Mouse (Mus musculus) lung, embryonic 14.5 days (tissue): ENCODE data around the gene Rpl22l1. TPM values are rescaled to one million over a fixed set of nuclear protein-coding genes. Genes with fewer than 3 reads are reported as not detected.

Experiments
- ATAC-seq: fragments of 200-750 bp; cut with Nextera tagmentation; 2 replicates; pipeline ENCODE4 v1.8.0; 2017; ENCODE audit warnings: mild to moderate bottlenecking, moderate TSS enrichment, moderate library complexity; ENCODE audit not compliant: insufficient read depth
- DNase-seq: peaks from one replicate; pipeline ENCODE4 v3.0.0-alpha.2; 2015
- H3K27ac ChIP-seq: fragments of 300-500 bp; sonication (generic); 2 replicates; pipeline ENCODE4 v1.5.1; 2014; ENCODE audit warnings: low read depth, mild to moderate bottlenecking, moderate library complexity
- H3K27me3 ChIP-seq: fragments of 300-500 bp; sonication (generic); 2 replicates; pipeline ENCODE4 v1.6.1; 2014; ENCODE audit warnings: low read length, control low read depth; ENCODE audit not compliant: insufficient read depth
- H3K36me3 ChIP-seq: fragments of 300-500 bp; sonication (generic); 2 replicates; pipeline ENCODE4 v1.6.1; 2014; ENCODE audit warnings: control low read depth; ENCODE audit not compliant: insufficient read depth
- H3K4me1 ChIP-seq: fragments of 300-500 bp; sonication (generic); 2 replicates; pipeline ENCODE4 v1.6.1; 2014; ENCODE audit warnings: antibody characterized with exemption, control low read depth; ENCODE audit not compliant: insufficient read depth
- H3K4me2 ChIP-seq: fragments of 300-500 bp; sonication (generic); 2 replicates; pipeline ENCODE4 v1.6.1; 2014; ENCODE audit warnings: mild to moderate bottlenecking
- H3K4me3 ChIP-seq: fragments of 300-500 bp; sonication (generic); 2 replicates; pipeline ENCODE4 v1.5.1; 2014; ENCODE audit warnings: low read depth, low read length
- H3K9ac ChIP-seq: fragments of 300-500 bp; sonication (generic); 2 replicates; pipeline ENCODE4 v1.6.1; 2014
- H3K9me3 ChIP-seq: fragments of 300-500 bp; sonication (generic); 2 replicates; pipeline ENCODE4 v1.6.1; 2016; ENCODE audit warnings: low read depth, low read length, control low read depth
- CTCF ChIP-seq: IDR thresholded peaks from 2 replicates; pipeline ENCODE4 v1.5.1; 2016; ENCODE audit warnings: antibody characterized with exemption, low read depth
- WGBS: fragments of 180-500 bp; shearing (Covaris S2); extraction: QIAGEN DNeasy Blood & Tissue Kit; methylation state at CpG from one replicate; pipeline ENCODE4 v1.1.7; 2014; 5-methylcytosine and 5-hydroxymethylcytosine counted together
- polyA plus RNA-seq: library from polyadenylated mRNA; unstranded; fragments of >200 nt; fragmentation: Nextera tagmentation; extraction: Ambion mirVana; gene quantifications from 2 replicates; pipeline ENCODE4 v1.2.1, GENCODE M21; 2014

Gene Rpl22l1
- polyA plus RNA-seq, 1 experiment from 2014 or later = 445 TPM

DNA sequence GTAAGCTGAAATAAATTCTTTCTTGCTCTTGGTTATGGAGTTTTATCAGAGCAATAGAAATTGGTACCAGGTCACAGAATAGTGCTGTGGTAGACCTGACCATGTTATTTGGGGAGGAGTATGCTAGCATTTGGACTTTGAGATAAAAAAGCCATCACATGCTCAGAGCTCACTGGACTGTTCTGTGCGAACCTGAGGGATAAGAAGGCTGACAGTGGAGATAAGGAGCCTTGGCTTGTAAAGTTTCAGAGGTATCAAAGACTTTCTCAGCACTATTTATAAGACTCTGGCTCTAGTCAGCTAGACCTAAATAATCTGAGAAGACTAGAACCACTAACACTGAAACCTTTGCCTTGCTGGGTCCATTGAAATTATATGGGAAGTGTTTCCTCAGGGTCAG lies 29.3 kb upstream of the Rpl22l1 start:
- no peak overlapping the region for H3K9ac ChIP-seq
- H3K4me1 ChIP-seq = 0 out of 2 replicates have a peak, but pooled peaks cover 3% of the 10 kb centered on the region
- WGBS = 56% methylated on average over 1 of the region's 1 CpGs
- DNase-seq (no peak), ATAC-seq (no peak; the same call in 1 of the 2 replicates)
- no peaks in the 10 kb centered on the region for H3K27me3 ChIP-seq
- no peak for TF ChIP-seq CTCF
- H3K27ac ChIP-seq = peak overlapping the region; percentile 10; the same call in 1 of the 2 replicates
- H3K9me3 ChIP-seq = 0 out of 2 replicates have a peak, but pooled peaks cover 3% of the 10 kb centered on the region
- H3K36me3 ChIP-seq = no peaks in the 10 kb centered on the region
- no peak overlapping the region; the same call in 1 of the 2 replicates for H3K4me2 ChIP-seq
- H3K4me3 ChIP-seq = no peak overlapping the region

GRCm38 (mm10) chr3:28776491-28776890 lies 28.7 kb upstream of the Rpl22l1 start:
- Histone ChIP-seq H3K27me3 (no peaks in the 10 kb centered on the region), H3K4me2 (no peak overlapping the region), H3K9me3 (0 out of 2 replicates have a peak, but pooled peaks cover 3% of the 10 kb centered on the region), H3K9ac (no peak overlapping the region), H3K4me1 (0 out of 2 replicates have a peak, but pooled peaks cover 3% of the 10 kb centered on the region), H3K27ac (peak overlapping the region; percentile 10; the same call in 1 of the 2 replicates), H3K4me3 (no peak overlapping the region), H3K36me3 (no peaks in the 10 kb centered on the region)
- WGBS = 68% methylated on average over 1 of the region's 1 CpGs
- DNase-seq (no peak), ATAC-seq (no peak)
- no peak for TF ChIP-seq CTCF

DNA sequence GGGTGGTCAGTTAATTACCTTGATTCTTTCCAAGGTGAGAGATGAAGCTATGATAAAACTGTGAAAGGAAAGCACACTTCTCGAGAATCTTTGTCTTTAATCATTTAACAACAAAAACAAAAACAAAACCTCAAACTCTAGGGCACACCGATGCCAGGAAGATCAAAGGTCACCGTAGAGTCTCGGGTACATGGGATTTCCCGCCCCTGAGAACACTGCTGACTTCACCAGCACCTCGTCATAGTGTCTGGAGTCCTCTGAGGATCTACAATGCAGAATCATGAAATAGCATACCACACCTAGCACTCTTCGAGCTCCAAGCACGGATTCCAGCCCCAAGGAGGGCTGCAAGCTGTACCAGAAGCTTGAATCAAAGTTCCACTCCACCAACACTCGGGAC lies 24.7 kb upstream of the Rpl22l1 start:
- H3K27ac ChIP-seq = no peak overlapping the region
- TF ChIP-seq CTCF = no peak
- no peaks in the 10 kb centered on the region for H3K27me3 ChIP-seq
- no peaks in the 10 kb centered on the region for H3K36me3 ChIP-seq
- 0 out of 2 replicates have a peak, but pooled peaks cover 3% of the 10 kb centered on the region for H3K4me1 ChIP-seq
- peak; percentile 33 for ATAC-seq
- H3K9ac ChIP-seq = no peak overlapping the region
- H3K4me2 ChIP-seq = peak overlapping the region; percentile 98
- DNase-seq = no peak
- H3K9me3 ChIP-seq = 0 out of 2 replicates have a peak, but pooled peaks cover 3% of the 10 kb centered on the region
- WGBS = 70% methylated on average over 9 of the region's 9 CpGs
- peak overlapping the region; percentile 70 for H3K4me3 ChIP-seq

GRCm38 (mm10) chr3:28780994-28781393 lies 24.2 kb upstream of the Rpl22l1 start, which contains the start of gene Eif5a2:
TSS of gene Eif5a2 (plus strand) at chr3:28781276.
- H3K27me3 ChIP-seq = no peaks in the 10 kb centered on the region

GRCm38 (mm10) chr3:28781422-28781821 lies 23.8 kb upstream of the Rpl22l1 start:
- Histone ChIP-seq H3K9me3 (0 out of 2 replicates have a peak, but pooled peaks cover 3% of the 10 kb centered on the region), H3K4me2 (peak overlapping the region; percentile 98), H3K27me3 (no peaks in the 10 kb centered on the region), H3K27ac (no peak overlapping the region), H3K4me3 (peak overlapping the region; percentile 70), H3K4me1 (0 out of 2 replicates have a peak, but pooled peaks cover 3% of the 10 kb centered on the region), H3K36me3 (no peaks in the 10 kb centered on the region), H3K9ac (peak overlapping the region; percentile 74)
- TF ChIP-seq CTCF = no peak
- peak; percentile 80; the same call in 1 of the 2 replicates for ATAC-seq
- 2% methylated on average over 40 of the region's 41 CpGs for WGBS
- no peak for DNase-seq

More at GRCm38 (mm10) chr3:28780994-28781393, 24.2 kb upstream of the Rpl22l1 start, which contains the start of gene Eif5a2:
- no peak for TF ChIP-seq CTCF
- Histone ChIP-seq H3K9ac (peak within 1 kb of the TSS; percentile 74), H3K4me2 (peak within 1 kb of the TSS; percentile 98), H3K4me1 (0 out of 2 replicates have a peak, but pooled peaks cover 3% of the 10 kb centered on the region), H3K4me3 (peak within 1 kb of the TSS; percentile 70), H3K27ac (no peak within 1 kb of the TSS), H3K9me3 (0 out of 2 replicates have a peak, but pooled peaks cover 3% of the 10 kb centered on the region), H3K36me3 (no peaks in the 10 kb centered on the region)
- 2% methylated on average over 39 of the region's 46 CpGs for WGBS
- ATAC-seq = peak; percentile 99
- peak; percentile 96 for DNase-seq

- peak overlapping the region; percentile 70 for H3K4me3 ChIP-seq
- ATAC-seq (no peak), DNase-seq (peak; percentile 16)
- no peak overlapping the region for H3K27ac ChIP-seq
- 16% methylated on average over 14 of the region's 14 CpGs for WGBS
- H3K4me1 ChIP-seq = 0 out of 2 replicates have a peak, but pooled peaks cover 3% of the 10 kb centered on the region
- H3K9me3 ChIP-seq = 0 out of 2 replicates have a peak, but pooled peaks cover 3% of the 10 kb centered on the region
- TF ChIP-seq CTCF = no peak
- no peaks in the 10 kb centered on the region for H3K27me3 ChIP-seq
- peak overlapping the region; percentile 74 for H3K9ac ChIP-seq
- peak overlapping the region; percentile 98 for H3K4me2 ChIP-seq
- H3K36me3 ChIP-seq = no peaks in the 10 kb centered on the region
Observed at GRCm38 (mm10) chr3:28781848-28782247, 23.4 kb upstream of the Rpl22l1 start.

DNA sequence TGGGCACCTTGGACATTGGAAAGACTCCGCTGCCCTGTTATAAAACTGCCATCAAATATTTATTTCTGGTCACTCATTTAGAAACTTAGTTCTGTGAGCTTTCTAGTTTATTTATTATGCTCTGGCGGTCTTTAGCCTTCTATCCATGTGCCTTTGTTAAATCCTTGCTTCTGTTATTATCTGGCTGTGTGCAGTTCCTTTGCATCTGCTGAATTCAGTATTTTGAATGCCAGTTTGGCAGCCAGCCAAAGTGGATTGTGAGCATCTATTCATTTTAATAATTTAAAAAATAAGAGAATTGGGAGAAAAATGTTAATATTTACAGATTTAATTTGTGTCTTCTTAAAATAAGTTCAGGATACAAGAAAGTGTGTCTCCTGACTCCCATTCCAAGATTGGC lies 21.1 kb upstream of the Rpl22l1 start:
- TF ChIP-seq CTCF = no peak
- Histone ChIP-seq H3K27me3 (no peaks in the 10 kb centered on the region), H3K4me1 (0 out of 2 replicates have a peak, but pooled peaks cover 3% of the 10 kb centered on the region), H3K9ac (no peak overlapping the region), H3K9me3 (0 out of 2 replicates have a peak, but pooled peaks cover 3% of the 10 kb centered on the region), H3K36me3 (no peaks in the 10 kb centered on the region), H3K4me3 (no peak overlapping the region), H3K4me2 (no peak overlapping the region), H3K27ac (no peak overlapping the region)
- 82% methylated on average over 2 of the region's 2 CpGs for WGBS
- ATAC-seq (no peak), DNase-seq (no peak)
